Mouse (Mus musculus) gastrocnemius, postnatal 36 days (tissue): ENCODE results near the gene Ccdc191. TPM values are rescaled to one million over a fixed set of nuclear protein-coding genes. Genes with fewer than 3 reads are reported as not detected.

ENCODE experiments used
- DNase-seq, 2 experiments: peaks; one replicate each; pipeline ENCODE4 v3.0.0; 2022
- intact Hi-C: fragments of 180-260 bp; cut with DNase I; formaldehyde crosslinking; loops from one replicate; pipeline ENCODE4 v1.15.1; 2025
- microRNA-seq, 2 experiments: library from miRNA; unstranded; fragments of <30 nt; microRNA quantifications; one replicate each; pipeline ENCODE4 v1.2.0; 2021
- total RNA-seq, 2 experiments: library from RNA; stranded (reverse); gene quantifications; 2 replicates each; pipeline ENCODE4 v1.2.3; 2021

Gene Ccdc191
- total RNA-seq, 2 experiments from 2014 or later, result 1.9 to 2.0 TPM

- DNase-seq, result no peak
- intact Hi-C loops, result no loop called here
Observed at GRCm38 (mm10) chr16:43979010-43979327, 89.4 kb downstream of the Ccdc191 start.

GRCm38 (mm10) chr16:43979328-43980109 lies 89.9 kb downstream of the Ccdc191 start, which contains the start of gene Zdhhc23:
Gene Zdhhc23, minus strand, starts transcription at chr16:43979791.
- intact Hi-C loops, result no loop called here
- DNase-seq, result no peak

GRCm38 (mm10) chr16:43980110-43980609 lies 90.6 kb downstream of the Ccdc191 start:
- intact Hi-C loops, result no loop called here
- no peak for DNase-seq

- no peak for DNase-seq
- intact Hi-C loops, result no loop called here
Observed at GRCm38 (mm10) chr16:43986299-43986698, 96.7 kb downstream of the Ccdc191 start.

- DNase-seq, result no peak
- intact Hi-C loops, result no loop called here
Observed at GRCm38 (mm10) chr16:43994623-43995022, 105.0 kb downstream of the Ccdc191 start.

- intact Hi-C loops, result no loop called here
- DNase-seq, result no peak
Observed at GRCm38 (mm10) chr16:43999111-43999510, 109.5 kb downstream of the Ccdc191 start.

GRCm38 (mm10) chr16:43999541-43999940 lies 109.9 kb downstream of the Ccdc191 start:
- DNase-seq, result no peak
- intact Hi-C loops, result no loop called here

GRCm38 (mm10) chr16:44002086-44002485 lies 112.5 kb downstream of the Ccdc191 start:
- intact Hi-C loops, result no loop called here
- no peak for DNase-seq

GRCm38 (mm10) chr16:44011010-44011409 lies 121.4 kb downstream of the Ccdc191 start:
- no peak for DNase-seq

More at GRCm38 (mm10) chr16:44011010-44011409, 121.4 kb downstream of the Ccdc191 start:
- intact Hi-C loops, result no loop called here

Small RNAs within 50 kb of the gene (microRNA-seq; reads per million reads assigned to microRNA genes)
- 0 reads per million in 2 experiments for gene Mir3470b

Other genes starting within 250 kb of the Ccdc191 start
- gene Tigit, start 225.7 kb upstream of the Ccdc191 start, total RNA-seq, result not detected
- gene Drd3, start 135.8 kb upstream of the Ccdc191 start, total RNA-seq, result not detected
- 10 to 100 TPM in 1 of 2 experiments, 1 to 10 TPM in 1; 8.4 to 10.8 TPM for gene Qtrt2, start 37.0 kb downstream of the Ccdc191 start, total RNA-seq
- 10 to 100 TPM in 1 of 2 experiments, 1 to 10 TPM in 1; 7.5 to 10.9 TPM for gene Zdhhc23, start 90.0 kb downstream of the Ccdc191 start, total RNA-seq
- under 1 TPM; 0.20 to 0.38 TPM for gene Gramd1c, start 173.5 kb downstream of the Ccdc191 start, total RNA-seq
- gene Atp6v1a, start 249.9 kb downstream of the Ccdc191 start, total RNA-seq, result 10 to 100 TPM; 20.5 to 21.6 TPM